18 mouse cellular contexts compared by ENCODE assay signal in genomic region chr1:137811981-137812380, GRCm38 (mm10).
"Had no signal": no experiment of that assay in that cellular context is flagged by ENCODE, and none has a peak within 500 bp of the region (broad histone marks: within the 10 kb centered on the region; RNA-seq: fewer than 3 reads in every experiment).

No protein-coding gene starts in this region.

- ATAC-seq: intestine, postnatal 0 days; liver, postnatal 0 days; lung, postnatal 0 days; midbrain, embryonic 13.5 days had no signal

- H3K27me3 ChIP-seq: limb, embryonic 15.5 days; megakaryocyte, embryonic 14.5 days; midbrain, embryonic 13.5 days; stomach, embryonic 15.5 days had no signal

- H3K9ac ChIP-seq: limb, embryonic 15.5 days; liver, embryonic 14.5 days; liver, postnatal 0 days; lung, embryonic 14.5 days; midbrain, embryonic 13.5 days; stomach, embryonic 15.5 days had no signal

- H3K9me3 ChIP-seq: limb, embryonic 15.5 days; megakaryocyte, embryonic 14.5 days; midbrain, embryonic 10.5 days; midbrain, embryonic 13.5 days; stomach, embryonic 15.5 days had no signal

- DNase-seq: kidney, adult 2 months; kidney, postnatal 25 days; layer of hippocampus, adult 9-11 months; layer of hippocampus, postnatal 36 days; liver, postnatal 0 days; lung, embryonic 14.5 days had no signal

- H3K4me1 ChIP-seq: limb, embryonic 15.5 days; midbrain, embryonic 10.5 days; midbrain, embryonic 13.5 days; stomach, embryonic 15.5 days had no signal

- H3K4me3 ChIP-seq: layer of hippocampus, adult 2 months; left cerebral cortex, adult 2 months; limb, embryonic 15.5 days; megakaryocyte, embryonic 14.5 days; midbrain, embryonic 10.5 days; midbrain, embryonic 13.5 days; stomach, embryonic 15.5 days had no signal

- H3K36me3 ChIP-seq: limb, embryonic 15.5 days; midbrain, embryonic 10.5 days; midbrain, embryonic 13.5 days; stomach, embryonic 15.5 days had no signal

- H3K27ac ChIP-seq: kidney, postnatal 0 days; layer of hippocampus, adult 2 months; left cerebral cortex, adult 2 months; limb, embryonic 15.5 days; liver, embryonic 14.5 days; midbrain, embryonic 10.5 days; midbrain, embryonic 13.5 days; stomach, embryonic 15.5 days had no signal

- H3K4me2 ChIP-seq: limb, embryonic 15.5 days; liver, embryonic 11.5 days; lung, embryonic 14.5 days; midbrain, embryonic 13.5 days; stomach, embryonic 15.5 days had no signal
